Mouse (Mus musculus): Measurements from ENCODE around the gene Eif2s2.
"Not testable (repeated sequence)": the region's sequence is repeated elsewhere in the genome, so short reads cannot be mapped to it uniquely, and the experiment has no call there.

The Eif2s2 gene

GRCm38 (mm10) chr2:154892201-154893044 is at the start of gene Eif2s2:
Gene Eif2s2, minus strand, starts transcription at chr2:154892935.
- peak; percentile 97 for DNase-seq (ENCODE audit: low spot score)

GRCm38 (mm10) chr2:154941952-154942351 is 49.2 kb upstream of the Eif2s2 start:
- DNase-seq (ENCODE audit: low spot score), result no peak

GRCm38 (mm10) chr2:154937547-154938390 is 45.0 kb upstream of the Eif2s2 start:
- DNase-seq (ENCODE audit: low spot score), result peak; percentile 50

- no peak for DNase-seq (ENCODE audit: low spot score)
These were observed 43.9 kb upstream of the Eif2s2 start for GRCm38 (mm10) chr2:154936536-154937155.

GRCm38 (mm10) chr2:154936106-154936505 is 43.4 kb upstream of the Eif2s2 start:
- DNase-seq (ENCODE audit: low spot score), result no peak

GRCm38 (mm10) chr2:154933884-154934283 is 41.1 kb upstream of the Eif2s2 start:
- no peak for DNase-seq (ENCODE audit: low spot score)

GRCm38 (mm10) chr2:154928298-154928697 is 35.6 kb upstream of the Eif2s2 start:
- DNase-seq (ENCODE audit: low spot score), result no peak

- DNase-seq (ENCODE audit: low spot score), result no peak
These were observed 34.1 kb upstream of the Eif2s2 start for GRCm38 (mm10) chr2:154926843-154927242.

GRCm38 (mm10) chr2:154925411-154926031 is 32.8 kb upstream of the Eif2s2 start:
- DNase-seq (ENCODE audit: low spot score), result no peak

GRCm38 (mm10) chr2:154922134-154922533 is 29.4 kb upstream of the Eif2s2 start:
- not testable (repeated sequence) for DNase-seq (ENCODE audit: low spot score)

- no peak for DNase-seq (ENCODE audit: low spot score)
These were observed 28.2 kb upstream of the Eif2s2 start for GRCm38 (mm10) chr2:154920896-154921295.

- DNase-seq (ENCODE audit: low spot score), result no peak
These were observed 25.3 kb upstream of the Eif2s2 start for GRCm38 (mm10) chr2:154917866-154918641.

GRCm38 (mm10) chr2:154916547-154916946 is 23.8 kb upstream of the Eif2s2 start:
- no peak for DNase-seq (ENCODE audit: low spot score)

GRCm38 (mm10) chr2:154915922-154916541 is 23.3 kb upstream of the Eif2s2 start:
- no peak for DNase-seq (ENCODE audit: low spot score)

- DNase-seq (ENCODE audit: low spot score), result no peak
These were observed 17.1 kb upstream of the Eif2s2 start for GRCm38 (mm10) chr2:154909789-154910188.

- DNase-seq (ENCODE audit: low spot score), result not testable (repeated sequence)
These were observed 15.5 kb upstream of the Eif2s2 start for GRCm38 (mm10) chr2:154908223-154908622.

GRCm38 (mm10) chr2:154905796-154906195 is 13.1 kb upstream of the Eif2s2 start:
- DNase-seq (ENCODE audit: low spot score), result no peak

- no peak for DNase-seq (ENCODE audit: low spot score)
These were observed 9.4 kb upstream of the Eif2s2 start for GRCm38 (mm10) chr2:154902111-154902510.

GRCm38 (mm10) chr2:154899412-154899811 is 6.7 kb upstream of the Eif2s2 start:
- DNase-seq (ENCODE audit: low spot score), result not testable (repeated sequence)

GRCm38 (mm10) chr2:154899004-154899403 is 6.3 kb upstream of the Eif2s2 start:
- not testable (repeated sequence) for DNase-seq (ENCODE audit: low spot score)

GRCm38 (mm10) chr2:154893548-154893947 is 813 bp upstream of the Eif2s2 start:
- no peak for DNase-seq (ENCODE audit: low spot score)

Data from yolk sac, embryonic 10.5 days (tissue).